Mouse (Mus musculus): ENCODE measurements at regions not wholly inside any gene's neighbourhood (a gene's known extent, or its start where the extent isn't known, plus 50 kb on each side); places are given as distances from the start of the nearest gene placed in this dataset.
"Not testable (repeated sequence)": the region's sequence is repeated elsewhere in the genome, so short reads cannot be mapped to it uniquely, and the experiment has no call there.

DNA sequence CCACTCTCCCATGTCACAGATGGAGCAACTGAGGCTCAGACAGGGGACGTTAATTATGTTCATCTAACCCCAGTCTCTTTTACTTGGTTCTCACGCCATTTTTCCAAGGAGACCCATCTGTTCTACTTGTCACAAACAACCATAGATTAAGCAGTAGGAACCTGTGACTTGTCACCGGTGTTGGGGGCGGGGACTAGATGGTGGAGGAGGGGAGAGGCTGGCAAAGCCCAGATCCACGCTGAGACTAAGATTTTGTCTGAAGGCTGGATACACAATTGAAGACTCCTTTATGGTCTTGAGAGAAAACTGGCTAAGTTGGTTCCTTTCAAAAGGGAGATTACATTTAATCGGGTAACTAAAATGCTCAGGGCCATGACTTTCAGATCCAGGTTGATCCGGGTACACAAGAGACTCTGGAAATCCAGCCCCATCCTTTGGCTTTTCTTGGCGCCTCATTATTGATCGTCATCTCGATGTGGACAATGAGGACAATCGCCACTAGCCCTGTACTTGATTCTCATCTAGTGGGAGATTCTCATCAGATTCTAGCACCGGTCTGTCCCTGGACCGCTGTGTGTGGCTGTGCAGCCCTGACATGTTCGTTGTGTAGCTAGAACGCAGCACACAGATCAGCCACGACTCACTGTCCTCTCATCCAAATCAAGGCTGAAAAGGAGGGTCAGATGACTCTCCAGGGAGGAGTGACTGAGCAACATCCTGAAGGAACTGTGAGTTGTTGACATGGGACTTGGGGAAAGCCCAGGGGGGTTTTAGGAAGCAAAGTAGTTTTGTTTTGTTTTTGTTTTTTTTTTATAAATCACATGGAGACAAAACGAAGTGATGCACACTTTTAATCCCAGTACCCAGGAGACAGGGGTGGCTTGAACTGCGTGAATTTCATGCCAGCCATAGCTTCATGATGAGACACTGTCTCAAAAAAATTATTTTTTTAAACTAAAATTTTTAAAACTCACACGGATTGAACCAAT, 83.1 kb upstream of the Med13l start:
- no peaks in the 10 kb centered on the region for H3K36me3 ChIP-seq
- H3K4me1 ChIP-seq, result peaks cover 34% of the 10 kb centered on the region
- ATAC-seq (ENCODE audit: insufficient number of reproducible peaks, low FRiP score, low TSS enrichment, low read depth), result no peak
- no peak overlapping the region for H3K9ac ChIP-seq
- WGBS, result 59% methylated on average over 19 of the region's 19 CpGs
- no peaks in the 10 kb centered on the region for H3K9me3 ChIP-seq
- peak overlapping the region; percentile 26 for H3K4me3 ChIP-seq
- H3K27me3 ChIP-seq, result no peaks in the 10 kb centered on the region
- peak overlapping the region; percentile 50; the same call in 1 of the 2 replicates for H3K27ac ChIP-seq
- peak overlapping the region; percentile 50 for H3K4me2 ChIP-seq

DNA sequence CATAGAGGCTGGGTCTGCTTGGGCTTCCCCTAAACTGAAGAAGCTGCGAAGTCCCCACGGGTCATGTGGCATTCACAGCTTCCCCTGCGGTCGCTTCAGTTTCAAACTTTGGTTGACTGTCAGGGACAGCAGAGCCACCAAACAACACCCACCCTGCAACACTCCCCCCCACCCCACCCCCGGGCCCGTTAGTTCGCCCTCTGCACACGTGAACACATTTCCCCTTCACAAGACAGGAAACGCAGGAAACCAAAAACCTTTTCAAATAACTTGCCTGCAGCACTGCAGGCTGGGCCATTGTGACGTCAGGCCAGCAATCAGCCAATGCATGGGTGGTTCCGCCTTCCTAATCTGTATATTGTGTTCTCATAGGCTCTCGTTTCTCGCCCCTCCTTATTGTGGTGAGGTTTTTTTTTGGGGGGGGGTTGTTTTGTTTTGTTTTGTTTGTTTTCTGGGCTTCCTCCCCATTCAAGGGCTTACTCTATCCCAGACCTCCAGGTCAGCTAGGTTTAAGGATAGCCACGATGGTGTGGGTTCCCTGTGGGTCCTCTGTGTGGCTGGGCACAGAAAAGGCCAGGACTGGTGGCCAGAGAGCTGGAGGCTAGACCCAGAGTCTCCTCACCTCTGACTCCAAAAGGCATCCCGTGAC, 82.2 kb upstream of the Med13l start:
- peak; percentile 77; the same call in 1 of the 2 replicates for ATAC-seq (ENCODE audit: insufficient number of reproducible peaks, low FRiP score, low TSS enrichment, low read depth)
- H3K27ac ChIP-seq, result peak overlapping the region; percentile 50; the same call in 1 of the 2 replicates
- H3K27me3 ChIP-seq, result no peaks in the 10 kb centered on the region
- peak overlapping the region; percentile 26 for H3K4me3 ChIP-seq
- H3K9ac ChIP-seq, result no peak overlapping the region
- H3K9me3 ChIP-seq, result no peaks in the 10 kb centered on the region
- peak overlapping the region; percentile 50 for H3K4me2 ChIP-seq
- no peaks in the 10 kb centered on the region for H3K36me3 ChIP-seq
- peaks cover 35% of the 10 kb centered on the region for H3K4me1 ChIP-seq
- 6% methylated on average over 15 of the region's 15 CpGs for WGBS

DNA sequence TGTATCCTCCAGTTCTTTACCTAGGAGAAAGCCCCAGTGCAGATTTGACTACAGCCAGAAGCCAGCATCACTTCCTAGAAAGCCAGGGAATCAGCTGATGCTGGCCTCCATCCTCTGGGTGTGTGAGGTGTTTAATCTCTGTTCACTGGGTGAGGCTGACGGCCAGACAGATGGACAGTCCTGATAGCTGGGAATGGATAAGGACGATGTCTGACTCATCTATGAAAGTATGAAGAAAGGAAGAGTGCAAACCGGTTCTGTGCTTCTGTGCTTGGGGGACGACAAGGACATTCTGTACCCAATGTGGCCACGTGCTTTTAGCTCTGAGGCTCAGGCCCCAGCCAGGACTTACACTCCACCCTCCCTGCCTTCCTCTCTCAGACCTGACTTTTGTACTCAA, 80.5 kb upstream of the Med13l start:
- Histone ChIP-seq H3K27ac (no peak overlapping the region), H3K27me3 (no peaks in the 10 kb centered on the region), H3K4me3 (no peak overlapping the region), H3K4me1 (peaks cover 35% of the 10 kb centered on the region), H3K4me2 (no peak overlapping the region), H3K36me3 (no peaks in the 10 kb centered on the region), H3K9me3 (no peaks in the 10 kb centered on the region), H3K9ac (no peak overlapping the region)
- 70% methylated on average over 5 of the region's 5 CpGs for WGBS
- no peak for ATAC-seq (ENCODE audit: insufficient number of reproducible peaks, low FRiP score, low TSS enrichment, low read depth)

DNA sequence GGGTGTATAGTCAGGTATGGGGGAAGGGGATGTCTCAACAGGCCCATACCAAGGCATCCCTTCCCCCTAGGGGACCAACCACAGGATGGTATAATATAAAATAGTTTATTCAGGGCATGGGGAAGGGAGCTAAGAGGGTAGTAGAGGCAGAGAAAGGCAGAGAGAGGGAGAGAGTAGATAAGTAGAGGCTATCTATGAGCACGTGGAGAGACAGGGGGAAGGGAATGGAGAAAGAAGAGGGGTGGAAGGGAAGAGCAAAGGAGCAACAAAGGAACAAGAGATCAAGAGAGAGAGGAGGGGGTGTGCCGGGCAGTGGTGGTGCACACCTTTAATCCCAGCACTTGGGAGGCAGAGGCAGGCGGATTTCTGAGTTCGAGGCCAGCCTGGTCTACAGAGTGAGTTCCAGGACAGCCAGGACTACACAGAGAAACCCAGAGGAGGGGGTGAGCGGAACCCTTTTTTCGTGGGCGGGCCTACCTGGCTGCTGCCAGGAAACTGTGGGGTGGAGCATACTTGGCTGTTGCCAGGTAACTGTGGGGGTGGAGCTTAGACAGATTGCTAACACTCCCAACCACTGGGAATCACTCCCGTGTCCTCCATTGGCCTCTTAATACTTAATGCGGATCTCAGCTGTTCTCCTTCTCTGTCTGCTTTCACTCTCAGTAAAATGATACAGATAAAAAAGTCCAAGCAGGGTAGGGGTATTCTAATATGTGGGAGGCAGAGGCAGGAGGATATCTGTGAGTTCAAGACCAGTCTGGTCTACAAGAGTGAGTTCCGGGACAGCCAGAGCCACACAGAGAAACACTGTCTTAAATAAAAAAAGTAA, 79.3 kb upstream of the Med13l start:
- no peak for ATAC-seq (ENCODE audit: insufficient number of reproducible peaks, low FRiP score, low TSS enrichment, low read depth)
- H3K4me1 ChIP-seq, result peaks cover 31% of the 10 kb centered on the region
- H3K9me3 ChIP-seq, result no peaks in the 10 kb centered on the region
- 75% methylated on average over 10 of the region's 10 CpGs for WGBS
- H3K27ac ChIP-seq, result no peak overlapping the region
- H3K36me3 ChIP-seq, result no peaks in the 10 kb centered on the region
- no peak overlapping the region for H3K4me3 ChIP-seq
- H3K9ac ChIP-seq, result no peak overlapping the region
- no peaks in the 10 kb centered on the region for H3K27me3 ChIP-seq
- H3K4me2 ChIP-seq, result no peak overlapping the region

DNA sequence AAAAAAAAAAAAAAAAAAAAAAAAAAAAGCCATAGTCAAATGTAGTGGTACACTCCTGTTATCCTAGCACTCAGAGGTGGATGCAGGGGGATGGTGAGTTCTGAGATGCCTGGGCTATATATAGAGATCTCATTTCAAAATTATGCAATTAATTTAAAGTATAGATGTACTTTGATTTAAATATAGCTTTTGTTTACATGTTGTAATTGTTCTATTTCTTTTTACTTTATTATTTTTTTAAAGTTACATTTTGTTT, 78.8 kb upstream of the Med13l start:
- H3K27me3 ChIP-seq, result no peaks in the 10 kb centered on the region
- peaks cover 25% of the 10 kb centered on the region for H3K4me1 ChIP-seq
- H3K9ac ChIP-seq, result no peak overlapping the region
- no peaks in the 10 kb centered on the region for H3K9me3 ChIP-seq
- no peaks in the 10 kb centered on the region for H3K36me3 ChIP-seq
- ATAC-seq (ENCODE audit: insufficient number of reproducible peaks, low FRiP score, low TSS enrichment, low read depth), result no peak
- H3K4me3 ChIP-seq, result no peak overlapping the region
- H3K4me2 ChIP-seq, result no peak overlapping the region
- H3K27ac ChIP-seq, result no peak overlapping the region

DNA sequence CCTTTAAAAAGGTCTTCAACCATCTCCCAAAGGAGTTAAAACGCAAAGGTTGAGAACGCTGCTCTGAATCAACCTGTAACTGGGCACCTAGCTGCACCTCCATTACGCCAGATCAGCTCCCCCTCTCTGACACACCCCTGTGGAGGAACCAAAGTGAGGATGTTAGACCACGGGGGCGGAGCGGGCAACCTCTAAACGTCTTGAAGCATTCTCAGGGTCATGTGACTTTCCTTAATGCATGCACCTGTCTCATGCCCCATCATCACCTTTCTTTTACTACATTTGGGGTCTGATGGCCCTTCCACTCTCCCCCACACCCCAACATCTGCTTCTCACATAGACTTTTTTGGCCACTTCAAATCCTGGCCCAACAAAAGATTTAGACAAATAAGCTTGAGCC, 77.9 kb upstream of the Med13l start:
- no peak overlapping the region for H3K4me2 ChIP-seq
- H3K27ac ChIP-seq, result no peak overlapping the region
- ATAC-seq (ENCODE audit: insufficient number of reproducible peaks, low FRiP score, low TSS enrichment, low read depth), result no peak

DNA sequence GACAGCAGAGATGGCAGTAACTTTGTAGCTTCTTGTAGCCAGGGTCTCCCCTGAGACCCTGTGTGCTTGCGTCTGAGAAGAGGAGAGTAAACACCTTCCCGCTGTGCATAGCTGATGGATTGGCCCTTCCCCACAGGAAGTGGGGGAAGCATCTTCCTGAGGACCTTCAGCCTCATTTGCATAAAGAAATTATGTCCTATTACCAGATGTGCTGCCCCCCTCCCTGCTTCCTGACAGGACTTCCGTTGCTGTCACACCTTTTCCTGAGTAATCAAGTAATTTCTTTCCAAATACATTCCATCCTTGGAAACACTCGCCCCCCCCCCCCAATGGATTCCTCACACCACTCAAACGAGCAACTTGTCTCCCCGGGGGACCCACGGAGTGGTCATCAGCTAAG, 77.5 kb upstream of the Med13l start:
- no peak overlapping the region for H3K4me2 ChIP-seq
- peaks cover 14% of the 10 kb centered on the region for H3K4me1 ChIP-seq
- H3K27ac ChIP-seq, result no peak overlapping the region
- no peaks in the 10 kb centered on the region for H3K9me3 ChIP-seq
- WGBS, result 17% methylated on average over 7 of the region's 7 CpGs
- no peaks in the 10 kb centered on the region for H3K36me3 ChIP-seq
- no peak overlapping the region for H3K9ac ChIP-seq
- H3K27me3 ChIP-seq, result no peaks in the 10 kb centered on the region
- ATAC-seq (ENCODE audit: insufficient number of reproducible peaks, low FRiP score, low TSS enrichment, low read depth), result no peak
- H3K4me3 ChIP-seq, result no peak overlapping the region

More for the DNA sequence above, 77.9 kb upstream of the Med13l start:
- no peak overlapping the region for H3K4me3 ChIP-seq
- no peak overlapping the region for H3K9ac ChIP-seq
- WGBS, result 49% methylated on average over 7 of the region's 7 CpGs
- H3K4me1 ChIP-seq, result peaks cover 18% of the 10 kb centered on the region
- H3K9me3 ChIP-seq, result no peaks in the 10 kb centered on the region
- no peaks in the 10 kb centered on the region for H3K36me3 ChIP-seq
- no peaks in the 10 kb centered on the region for H3K27me3 ChIP-seq

DNA sequence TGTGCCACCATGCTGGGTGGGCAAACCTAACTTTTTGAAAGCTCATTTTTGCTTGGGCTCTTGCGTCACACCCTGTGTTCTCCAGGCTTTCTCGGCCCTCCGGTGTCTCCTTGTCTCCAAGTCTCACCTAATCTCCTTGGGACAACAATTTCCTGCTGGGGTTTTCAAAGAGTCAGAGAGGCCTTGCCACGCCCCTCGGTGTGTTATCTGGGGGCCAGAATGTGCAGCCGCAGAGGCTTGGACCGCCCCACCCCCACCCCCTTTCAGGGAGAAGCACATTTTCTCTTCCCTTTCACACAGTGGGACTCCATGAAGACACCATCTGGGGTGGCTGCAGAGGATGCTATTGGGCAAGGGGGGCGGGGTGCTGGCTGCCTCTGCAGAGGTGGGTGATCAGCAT, 76.9 kb upstream of the Med13l start:
- no peak overlapping the region for H3K9ac ChIP-seq
- no peaks in the 10 kb centered on the region for H3K27me3 ChIP-seq
- no peak overlapping the region for H3K4me3 ChIP-seq
- H3K36me3 ChIP-seq, result no peaks in the 10 kb centered on the region
- H3K4me2 ChIP-seq, result no peak overlapping the region
- 19% methylated on average over 8 of the region's 8 CpGs for WGBS
- no peak overlapping the region for H3K27ac ChIP-seq
- peaks cover 10% of the 10 kb centered on the region for H3K4me1 ChIP-seq
- H3K9me3 ChIP-seq, result no peaks in the 10 kb centered on the region
- ATAC-seq (ENCODE audit: insufficient number of reproducible peaks, low FRiP score, low TSS enrichment, low read depth), result no peak

DNA sequence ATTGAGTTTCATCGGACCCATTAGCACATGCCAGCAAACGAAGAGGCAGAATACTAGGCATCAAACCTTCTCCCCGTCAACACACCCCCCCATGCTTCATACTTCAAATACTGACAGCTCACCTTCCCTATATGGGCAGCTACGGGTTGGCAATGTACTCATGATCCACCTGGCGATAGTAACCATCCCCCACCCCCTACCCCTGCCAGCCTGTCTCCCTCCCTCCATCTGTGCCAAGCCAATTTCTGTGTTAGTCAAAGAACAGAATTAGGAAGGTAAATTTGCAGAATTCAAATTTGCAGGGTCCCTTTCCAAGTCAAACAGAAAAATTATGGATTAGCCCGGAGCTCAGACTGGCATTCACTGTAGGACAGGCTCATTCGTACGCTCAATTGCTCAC, 75.3 kb upstream of the Med13l start:
- Histone ChIP-seq H3K4me1 (peaks cover 8% of the 10 kb centered on the region), H3K9ac (no peak overlapping the region), H3K4me3 (no peak overlapping the region), H3K36me3 (no peaks in the 10 kb centered on the region), H3K9me3 (no peaks in the 10 kb centered on the region), H3K27me3 (no peaks in the 10 kb centered on the region), H3K27ac (no peak overlapping the region), H3K4me2 (no peak overlapping the region)
- 86% methylated on average over 8 of the region's 8 CpGs for WGBS
- no peak for ATAC-seq (ENCODE audit: insufficient number of reproducible peaks, low FRiP score, low TSS enrichment, low read depth)

DNA sequence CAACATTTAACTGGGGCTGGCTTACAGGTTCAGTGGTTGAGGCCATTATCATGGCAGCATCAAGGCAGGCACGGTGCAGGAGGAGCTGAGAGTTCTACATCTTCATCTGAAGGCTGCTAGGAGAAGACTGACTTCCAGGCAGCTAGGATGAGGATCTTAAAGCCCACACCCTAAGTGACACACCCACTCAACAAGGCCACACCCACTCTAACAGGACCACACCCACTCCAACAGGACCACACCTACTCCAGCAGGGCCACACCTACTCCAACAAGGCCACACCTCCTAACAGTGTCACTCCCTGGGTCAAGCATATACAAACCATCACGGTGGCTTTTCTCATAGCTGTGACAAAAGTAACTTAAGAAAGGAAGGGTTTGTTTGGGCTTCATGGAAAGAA, 68.0 kb upstream of the Med13l start:
- ATAC-seq (ENCODE audit: insufficient number of reproducible peaks, low FRiP score, low TSS enrichment, low read depth); H3K36me3 ChIP-seq; H3K27me3 ChIP-seq; H3K4me3 ChIP-seq; H3K9ac ChIP-seq; H3K4me2 ChIP-seq; H3K27ac ChIP-seq; H3K9me3 ChIP-seq: not testable (repeated sequence)
- peaks cover 11% of the 10 kb centered on the region for H3K4me1 ChIP-seq
- whole genome bisulfite sequencing, result 93% methylated on average over 2 of the region's 2 CpGs

DNA sequence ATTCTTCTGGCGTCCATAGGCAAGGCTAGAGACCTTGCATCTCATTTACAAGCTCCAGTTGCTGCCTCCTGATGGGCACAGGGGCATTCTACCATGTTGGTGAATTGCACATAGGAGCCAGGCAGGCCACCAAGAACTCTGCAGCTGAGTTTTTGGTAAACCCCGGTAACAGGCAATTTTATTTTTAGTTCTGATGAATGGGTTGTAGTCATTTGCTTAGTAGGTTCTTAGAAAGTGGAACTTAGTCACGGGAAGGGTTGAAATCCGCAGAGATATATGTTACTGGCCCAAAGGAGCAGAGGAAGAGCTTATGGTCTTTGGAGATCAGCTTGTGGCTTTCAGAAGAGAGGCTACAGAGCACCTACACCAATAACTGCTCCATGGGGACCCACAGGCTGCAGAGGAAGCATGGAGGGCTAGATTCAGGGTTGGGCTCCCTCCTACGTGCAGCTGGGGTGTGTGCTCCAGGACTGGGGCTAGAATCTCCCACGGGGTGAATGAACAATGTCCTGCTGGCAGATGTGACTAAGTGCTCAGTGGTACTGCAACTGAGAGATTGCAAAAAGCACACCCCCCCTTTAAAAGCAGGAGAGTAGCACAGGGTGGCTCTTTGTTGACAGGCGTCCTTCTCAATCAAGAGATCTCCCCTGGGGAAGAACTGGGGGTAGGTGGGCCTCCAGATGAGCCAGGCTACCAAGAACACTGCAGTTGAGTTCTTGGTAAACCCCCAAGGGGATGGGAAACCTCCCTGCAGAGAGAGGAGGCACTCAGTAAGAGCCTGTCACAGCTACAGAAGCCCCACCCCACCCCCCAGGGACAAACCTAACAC, 65.6 kb upstream of the Med13l start:
- peaks cover 11% of the 10 kb centered on the region for H3K4me1 ChIP-seq
- no peak overlapping the region for H3K27ac ChIP-seq
- H3K9me3 ChIP-seq, result no peaks in the 10 kb centered on the region
- H3K27me3 ChIP-seq, result no peaks in the 10 kb centered on the region
- WGBS, result 65% methylated on average over 7 of the region's 7 CpGs
- ATAC-seq (ENCODE audit: insufficient number of reproducible peaks, low FRiP score, low TSS enrichment, low read depth), result no peak
- no peak overlapping the region for H3K4me3 ChIP-seq
- no peak overlapping the region for H3K9ac ChIP-seq
- H3K36me3 ChIP-seq, result no peaks in the 10 kb centered on the region
- H3K4me2 ChIP-seq, result no peak overlapping the region

Data from limb, embryonic 15.5 days (tissue).